Mouse (Mus musculus) lung, adult 2 months (tissue): ENCODE measurements around the gene Gm17617. TPM values are rescaled to one million over a fixed set of nuclear protein-coding genes. Genes with fewer than 3 reads are reported as not detected.
A peak's percentile ranks its signal among the peaks of the same experiment; 100 is the strongest.

Experiments
- DNase-seq: peaks from one replicate; pipeline ENCODE4 v3.0.0; 2022
- H3K4me1 ChIP-seq: fragments of 200-500 bp; 2 replicates; pipeline ENCODE4 v1.6.1; 2011; ENCODE audit warnings: low read length; ENCODE audit not compliant: control insufficient read depth, insufficient read depth
- H3K4me3 ChIP-seq: fragments of 200-500 bp; replicated peaks from 2 replicates; pipeline ENCODE3; 2011; ENCODE audit warnings: low read depth, mild to moderate bottlenecking, control low read depth, low read length; ENCODE audit errors: extremely low read depth
- CTCF ChIP-seq: fragments of 200-500 bp; IDR thresholded peaks from 2 replicates; pipeline ENCODE4 v1.5.1; 2011; ENCODE audit warnings: mild to moderate bottlenecking, low read length, control low read depth; ENCODE audit not compliant: insufficient read depth
- POLR2A ChIP-seq: fragments of 200-500 bp; IDR thresholded peaks from 2 replicates; pipeline ENCODE4 v1.6.1; 2011; ENCODE audit warnings: low read depth, mild to moderate bottlenecking, control low read depth, low read length, borderline replicate concordance; ENCODE audit errors: extremely low read depth
- WGBS: fragments of 180-500 bp; shearing (Covaris S2); methylation state at CpG from one replicate; pipeline ENCODE4 v1.1.7; 2018; 5-methylcytosine and 5-hydroxymethylcytosine counted together
- polyA plus RNA-seq: library from polyadenylated mRNA; depleted of rRNA; stranded (reverse); fragments of >200 nt; gene quantifications from 2 replicates; pipeline ENCODE4 v1.2.3, GENCODE M21; 2012

Gm17617 gene
- polyA plus RNA-seq, 1 experiment, result not detected

DNA sequence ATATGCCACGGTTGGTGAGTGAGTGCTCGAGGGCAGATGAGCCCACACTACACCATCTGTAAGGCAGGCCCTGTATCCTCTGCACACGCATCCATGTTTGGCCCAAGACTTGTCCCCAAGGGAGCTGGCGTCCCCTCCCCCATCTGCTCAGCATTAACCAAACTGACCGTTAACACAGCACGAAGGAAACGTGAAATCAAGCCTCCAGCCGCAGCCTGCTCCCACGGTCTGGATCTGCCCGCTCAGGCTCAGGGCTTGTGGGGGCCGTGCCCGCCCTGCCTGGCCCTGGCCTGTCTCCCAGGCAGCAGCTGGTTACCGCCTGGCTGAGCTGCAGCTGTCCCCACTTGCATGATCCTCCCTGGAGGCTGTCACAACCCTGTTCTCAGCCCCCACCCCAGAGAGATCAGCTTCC is 35.6 kb upstream of the Gm17617 start:
- Histone ChIP-seq H3K4me1 (peaks cover 13% of the 10 kb centered on the region; the same call in 1 of the 2 replicates), H3K4me3 (no peak overlapping the region)
- TF ChIP-seq CTCF (no peak), POLR2A (no peak)
- 68% methylated on average over 13 of the region's 13 CpGs for WGBS
- no peak for DNase-seq

DNA sequence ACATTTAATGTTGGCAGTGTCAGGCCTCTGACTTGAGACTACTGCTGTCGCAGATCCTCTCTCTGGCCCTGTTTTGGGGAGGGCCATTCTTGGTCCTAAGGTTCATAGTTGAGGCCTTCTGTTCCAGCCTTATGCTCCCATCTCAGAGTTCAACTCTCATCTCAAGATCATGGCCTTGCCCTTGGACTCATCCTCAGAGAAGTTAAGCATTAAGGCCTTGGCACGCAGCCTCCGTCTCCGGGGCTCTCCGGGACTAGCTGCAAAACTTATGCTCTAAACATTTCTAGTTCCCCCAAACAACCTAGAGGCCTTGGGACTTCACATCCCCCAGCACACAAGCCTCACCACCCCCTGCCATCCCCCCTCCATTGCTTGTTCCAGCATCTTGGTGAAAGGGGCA is 34.9 kb upstream of the Gm17617 start:
- no peak for DNase-seq
- WGBS, result 87% methylated on average over 5 of the region's 5 CpGs
- peaks cover 13% of the 10 kb centered on the region; the same call in 1 of the 2 replicates for H3K4me1 ChIP-seq
- TF ChIP-seq CTCF (no peak), POLR2A (no peak)
- H3K4me3 ChIP-seq, result no peak overlapping the region

DNA sequence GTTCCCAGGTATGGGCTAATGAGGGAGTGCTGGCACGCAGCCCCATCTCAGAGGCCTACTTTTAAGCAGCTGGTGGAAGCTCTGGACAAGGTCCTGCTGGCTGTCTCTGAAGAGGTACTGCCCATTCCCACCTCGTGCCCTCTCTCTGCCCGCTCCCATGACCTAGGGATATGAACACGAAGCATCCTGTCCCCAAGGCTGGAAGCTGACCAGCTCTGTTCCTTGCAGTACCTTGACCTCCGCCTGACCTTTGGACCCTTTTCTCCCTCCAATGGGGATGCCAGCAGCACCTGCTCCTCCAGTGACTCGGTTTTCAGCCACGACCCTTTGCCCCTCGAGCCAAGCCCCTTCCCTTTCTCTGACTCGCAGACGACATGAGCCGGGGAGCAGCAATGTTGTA is 34.5 kb upstream of the Gm17617 start:
- TF ChIP-seq CTCF (no peak), POLR2A (no peak)
- H3K4me1 ChIP-seq, result peaks cover 13% of the 10 kb centered on the region; the same call in 1 of the 2 replicates
- 79% methylated on average over 11 of the region's 11 CpGs for WGBS
- H3K4me3 ChIP-seq, result no peak overlapping the region
- DNase-seq, result no peak

DNA sequence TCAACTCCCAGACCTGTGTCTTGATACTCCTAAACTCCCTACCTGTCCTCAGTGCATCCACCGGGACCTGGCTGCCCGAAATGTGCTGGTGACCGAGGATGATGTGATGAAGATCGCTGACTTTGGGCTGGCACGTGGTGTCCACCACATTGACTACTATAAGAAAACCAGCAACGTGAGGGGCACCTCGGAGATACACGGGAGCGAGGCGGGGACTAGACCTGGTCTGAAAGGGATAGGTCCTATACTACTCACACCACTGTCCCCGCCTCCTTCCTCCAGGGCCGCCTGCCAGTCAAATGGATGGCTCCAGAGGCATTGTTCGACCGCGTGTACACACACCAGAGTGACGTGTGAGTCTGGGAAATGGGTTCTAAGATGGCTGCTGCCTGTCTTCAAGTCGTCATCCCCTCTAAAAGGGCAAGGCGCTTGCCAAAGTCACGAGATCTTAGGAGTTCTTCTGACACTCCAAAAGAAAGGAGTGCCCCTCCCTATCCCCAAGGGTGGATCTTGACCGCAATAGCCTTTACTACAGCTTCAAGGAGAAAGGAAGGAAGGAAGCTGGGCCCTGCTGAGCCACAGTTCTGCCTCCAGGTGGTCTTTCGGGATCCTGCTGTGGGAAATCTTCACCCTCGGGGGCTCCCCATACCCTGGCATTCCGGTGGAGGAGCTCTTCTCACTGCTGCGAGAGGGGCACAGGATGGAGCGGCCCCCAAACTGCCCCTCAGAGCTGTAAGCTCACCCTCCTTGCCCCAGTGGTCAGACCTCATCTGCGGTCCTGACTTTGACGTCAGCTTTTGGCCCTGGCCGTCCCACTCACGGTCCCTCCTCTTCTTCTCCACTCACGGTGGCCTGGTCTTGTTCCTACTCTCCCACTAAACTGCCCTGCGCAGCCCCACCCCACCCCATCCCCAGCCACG is 33.7 kb upstream of the Gm17617 start:
- DNase-seq, result no peak
- TF ChIP-seq CTCF (no peak), POLR2A (no peak)
- WGBS, result 82% methylated on average over 32 of the region's 32 CpGs
- Histone ChIP-seq H3K4me3 (no peak overlapping the region), H3K4me1 (peaks cover 8% of the 10 kb centered on the region; the same call in 1 of the 2 replicates)

DNA sequence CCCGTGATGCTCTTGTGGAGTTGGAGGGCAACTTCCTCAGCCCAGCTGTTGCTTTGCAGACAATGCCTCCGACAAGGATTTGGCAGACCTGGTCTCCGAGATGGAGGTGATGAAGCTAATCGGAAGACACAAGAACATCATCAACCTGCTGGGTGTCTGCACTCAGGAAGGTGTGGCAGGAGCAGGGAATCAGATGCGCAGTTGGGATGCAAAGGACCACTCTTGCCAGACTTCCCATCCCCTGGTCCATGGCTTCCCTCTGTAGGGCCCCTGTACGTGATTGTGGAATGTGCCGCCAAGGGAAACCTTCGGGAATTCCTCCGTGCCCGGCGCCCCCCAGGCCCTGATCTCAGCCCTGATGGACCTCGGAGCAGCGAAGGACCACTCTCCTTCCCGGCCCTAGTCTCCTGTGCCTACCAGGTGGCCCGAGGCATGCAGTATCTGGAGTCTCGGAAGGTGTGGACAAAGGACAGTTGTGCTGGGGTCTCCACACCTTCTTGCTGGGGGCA is 32.5 kb upstream of the Gm17617 start:
- Histone ChIP-seq H3K4me1 (0 out of 2 replicates have a peak, but pooled peaks cover 2% of the 10 kb centered on the region), H3K4me3 (no peak overlapping the region)
- TF ChIP-seq POLR2A, result no peak
- no peak for TF ChIP-seq CTCF
- DNase-seq, result no peak
- WGBS, result 83% methylated on average over 16 of the region's 16 CpGs

DNA sequence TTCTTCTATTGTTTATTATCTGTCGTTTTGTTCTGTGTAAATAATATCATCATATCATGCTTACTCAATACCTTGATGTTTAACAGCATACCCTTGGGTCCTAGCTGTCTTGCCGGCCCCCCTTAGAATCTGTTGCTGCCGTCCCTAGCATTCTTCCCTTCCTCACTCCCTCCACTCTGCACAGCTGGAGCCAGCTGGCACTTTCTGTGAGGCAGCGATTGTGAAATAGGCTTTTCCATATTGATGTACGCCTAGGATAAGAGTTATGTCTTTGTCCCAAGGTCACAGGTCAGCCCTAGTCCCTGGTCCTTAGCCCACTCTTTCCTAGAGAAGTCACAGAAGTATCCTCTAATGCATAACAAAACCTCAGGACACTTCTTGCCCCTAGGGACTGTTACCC is 30.2 kb upstream of the Gm17617 start:
- DNase-seq, result no peak
- 54% methylated on average over 5 of the region's 5 CpGs for WGBS
- Histone ChIP-seq H3K4me1 (0 out of 2 replicates have a peak, but pooled peaks cover 2% of the 10 kb centered on the region), H3K4me3 (no peak overlapping the region)
- TF ChIP-seq CTCF (no peak), POLR2A (no peak)

DNA sequence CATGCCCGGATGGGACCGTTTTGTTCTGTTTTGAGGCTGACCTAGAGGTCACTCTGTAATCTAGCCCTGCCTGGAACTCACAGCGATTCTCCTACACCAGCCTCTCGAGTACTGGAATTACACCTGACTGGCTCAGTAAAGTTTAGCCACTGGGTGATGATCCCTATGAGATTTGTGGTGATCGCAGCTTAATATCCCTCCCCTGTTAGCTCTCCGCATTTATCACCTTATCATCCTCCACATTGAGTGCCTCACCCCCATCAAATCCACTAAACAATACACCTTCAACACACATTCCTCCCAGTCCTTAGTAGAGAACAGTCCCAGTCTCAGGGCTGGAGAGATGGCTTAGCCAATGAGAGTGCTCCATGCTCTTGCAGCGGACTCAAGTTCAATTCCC is 29.0 kb upstream of the Gm17617 start:
- 61% methylated on average over 7 of the region's 7 CpGs for WGBS
- no peak for TF ChIP-seq POLR2A
- TF ChIP-seq CTCF, result no peak
- H3K4me1 ChIP-seq, result no peaks in the 10 kb centered on the region
- DNase-seq, result no peak
- H3K4me3 ChIP-seq, result no peak overlapping the region

DNA sequence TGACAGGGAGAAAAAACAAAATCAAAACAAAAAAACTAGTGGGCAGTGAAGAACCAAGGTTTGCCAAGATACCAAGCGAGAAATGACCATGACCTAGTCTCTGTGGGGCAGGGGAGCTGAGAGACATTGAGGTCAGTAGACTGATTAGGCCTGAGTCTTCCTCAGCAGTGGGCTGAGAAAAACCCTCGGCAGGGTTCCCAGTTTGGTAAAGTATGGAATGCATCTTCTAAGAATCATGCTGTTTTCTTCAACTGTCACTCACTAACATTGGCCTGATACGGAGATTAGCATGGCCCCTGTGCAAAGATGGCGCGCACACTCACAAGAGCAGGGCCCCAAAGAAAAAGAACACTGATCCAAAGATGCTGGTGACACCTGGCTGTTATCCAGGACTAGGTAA is 20.6 kb upstream of the Gm17617 start:
- 70% methylated on average over 5 of the region's 5 CpGs for WGBS
- H3K4me1 ChIP-seq, result no peaks in the 10 kb centered on the region
- no peak for DNase-seq
- no peak overlapping the region for H3K4me3 ChIP-seq
- TF ChIP-seq CTCF (no peak), POLR2A (no peak)

DNA sequence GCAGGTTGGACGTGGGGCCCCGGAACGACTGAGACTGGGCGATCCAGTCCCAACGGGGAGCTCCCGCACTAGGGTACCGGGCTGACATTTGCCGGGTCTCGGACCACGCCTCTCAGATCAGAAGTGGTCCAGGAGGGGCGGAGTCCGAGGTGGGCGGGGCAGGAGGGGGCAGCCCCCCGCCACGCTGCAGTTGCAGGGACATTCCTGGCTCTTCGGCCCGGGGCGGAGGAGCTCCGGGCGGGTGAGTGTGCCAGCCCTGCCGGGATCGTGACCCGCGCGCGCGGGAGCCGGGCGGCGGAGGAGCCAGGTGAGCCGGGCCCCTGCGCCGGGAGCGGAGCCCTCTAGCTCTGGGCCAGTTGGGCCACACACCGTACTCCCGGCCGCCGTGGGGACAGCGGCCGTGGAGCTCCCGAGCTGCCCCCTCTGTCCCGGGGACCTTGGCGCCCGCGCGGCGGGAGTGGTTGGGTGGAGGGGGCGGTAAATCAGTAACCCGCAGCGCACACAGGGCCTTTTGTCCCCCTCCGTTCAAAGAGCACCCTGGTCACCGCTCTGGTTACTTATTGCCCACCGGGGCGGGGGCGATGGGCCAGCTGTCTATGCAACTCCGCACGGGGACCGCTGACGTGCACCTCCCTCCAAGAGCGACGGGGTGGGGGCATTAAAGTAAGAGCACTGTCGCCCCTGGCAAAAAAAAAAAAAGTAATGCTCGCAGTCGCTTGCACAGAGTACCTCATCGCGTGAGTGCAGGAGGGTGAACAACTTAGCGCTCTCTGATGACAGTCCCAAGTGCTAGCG is 19.5 kb upstream of the Gm17617 start, which contains the start of gene Fgfr4:
Gene Fgfr4, plus strand, starts transcription at position 20 of the 795 bp plus-strand sequence.
- 3% methylated on average over 68 of the region's 68 CpGs for WGBS
- no peaks in the 10 kb centered on the region for H3K4me1 ChIP-seq
- peak; percentile 44 for DNase-seq
- peak within 1 kb of the TSS; percentile 43 for H3K4me3 ChIP-seq
- TF ChIP-seq POLR2A (no peak), CTCF (no peak)
